Mouse (Mus musculus) cerebellum, adult 9-11 months (tissue): ENCODE measurements around the gene Ube2m.

Experiments
- DNase-seq: peaks from one replicate; pipeline ENCODE4 v3.0.0; 2022

Gene Ube2m

DNA sequence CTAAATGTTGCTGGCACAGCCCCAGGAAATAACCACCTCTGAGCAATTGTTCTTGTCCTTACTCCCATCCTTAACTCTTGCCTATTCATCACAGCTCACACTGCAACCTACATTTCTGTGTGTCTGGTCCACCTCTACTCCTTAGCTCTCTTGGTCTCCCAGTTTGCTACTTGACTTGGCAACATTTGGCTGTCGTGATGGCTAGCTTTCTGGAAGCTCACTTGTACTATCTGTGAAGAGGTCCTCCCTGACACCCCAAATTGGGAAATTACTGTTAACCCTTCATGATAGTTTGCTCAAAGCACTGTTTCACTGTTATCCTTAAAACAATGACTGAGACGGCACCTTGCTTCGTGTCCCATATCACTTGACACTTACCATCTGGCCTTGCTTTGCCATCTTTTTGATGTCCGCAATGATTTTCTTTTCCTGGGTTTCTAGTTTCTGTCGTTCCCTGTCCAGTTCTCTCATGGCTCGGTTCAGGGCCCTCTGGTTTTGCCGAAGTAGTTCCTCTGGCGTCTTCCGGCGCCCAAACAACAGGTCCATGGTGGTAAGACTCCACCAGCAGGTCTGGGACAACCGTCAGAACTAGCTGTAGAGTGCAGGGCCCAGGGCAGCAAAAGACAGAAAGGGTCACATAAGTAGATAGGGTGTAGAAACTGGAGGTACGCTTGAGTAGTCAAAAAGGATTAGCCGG is 4.5 kb downstream of the Ube2m start:
- DNase-seq = no peak

DNA sequence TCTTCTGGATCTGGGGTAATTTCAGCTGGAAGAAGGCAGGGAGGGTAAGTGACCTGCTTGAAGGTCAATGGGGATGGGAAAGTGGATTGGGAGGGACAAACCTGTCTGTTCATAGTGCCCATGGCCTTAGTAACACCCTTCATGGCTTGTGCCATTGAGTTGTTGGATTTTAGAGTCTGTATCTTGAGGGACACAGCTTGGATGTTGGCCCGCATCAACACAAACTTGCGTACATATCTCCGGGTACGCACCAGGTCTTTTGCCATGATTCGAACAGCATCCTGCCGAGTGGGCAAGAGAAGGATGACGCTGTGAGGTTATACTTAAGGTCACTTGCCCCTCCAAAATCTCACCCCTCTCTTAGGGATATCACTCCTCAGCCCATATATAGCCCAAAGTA is 5.5 kb downstream of the Ube2m start:
- DNase-seq = no peak

DNA sequence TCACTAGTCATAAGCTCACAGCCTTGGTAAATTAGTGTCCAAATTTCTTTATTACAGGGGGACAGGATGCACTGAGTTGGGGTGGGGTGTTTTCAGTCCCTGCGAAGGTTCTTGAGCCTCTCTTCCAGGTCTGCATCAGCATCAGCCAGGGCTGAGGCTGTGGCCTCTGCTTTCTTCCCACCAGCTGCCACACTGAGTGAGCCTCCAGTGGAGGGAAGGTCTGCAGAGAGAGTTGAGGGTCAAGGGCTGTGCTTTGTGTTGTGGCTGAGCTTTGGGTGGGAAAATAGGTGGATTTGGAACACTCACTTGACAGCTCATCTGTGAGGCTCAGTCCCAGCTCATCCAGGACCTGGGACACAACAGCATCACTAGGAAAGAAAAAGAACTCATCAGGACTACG is 6.1 kb downstream of the Ube2m start:
- DNase-seq = no peak

DNA sequence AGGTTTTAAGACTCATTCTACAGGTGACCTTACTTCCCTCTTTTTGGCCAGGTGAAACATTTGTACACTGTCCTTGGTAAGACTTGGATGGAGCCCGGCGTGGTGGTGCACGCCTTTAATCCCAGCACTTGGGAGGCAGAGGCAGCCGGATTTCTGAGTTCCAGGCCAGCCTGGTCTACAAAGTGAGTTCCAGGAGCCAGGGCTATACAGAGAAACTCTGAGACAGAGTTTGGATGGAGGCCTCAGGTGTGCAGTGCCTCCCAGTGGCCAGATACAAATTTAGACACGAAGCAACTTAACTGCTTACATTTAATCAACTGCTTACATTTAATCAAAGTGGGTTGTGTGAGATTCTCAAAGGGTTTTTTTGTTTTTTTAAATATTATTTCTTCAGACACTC is 7.0 kb downstream of the Ube2m start:
- DNase-seq = no peak

DNA sequence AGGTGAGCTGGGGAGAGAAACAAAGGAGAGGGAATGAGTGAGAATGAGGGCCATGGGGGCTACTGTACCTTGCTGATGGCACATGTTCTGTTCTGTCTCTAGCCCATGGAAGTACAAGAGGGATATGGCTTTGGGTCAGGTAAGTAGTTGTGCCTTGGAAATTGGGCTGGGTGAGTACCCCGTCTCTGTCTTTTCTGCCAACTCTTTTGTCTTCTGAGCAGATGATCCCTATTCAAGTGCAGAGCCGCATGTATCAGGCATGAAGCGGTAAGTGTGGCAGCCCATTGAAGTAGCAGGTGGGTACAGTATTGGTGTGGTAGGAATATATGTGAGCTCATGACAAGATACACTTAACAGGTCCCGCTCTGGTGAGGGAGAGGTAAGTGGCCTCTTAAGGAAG is 9.1 kb downstream of the Ube2m start:
- no peak for DNase-seq

DNA sequence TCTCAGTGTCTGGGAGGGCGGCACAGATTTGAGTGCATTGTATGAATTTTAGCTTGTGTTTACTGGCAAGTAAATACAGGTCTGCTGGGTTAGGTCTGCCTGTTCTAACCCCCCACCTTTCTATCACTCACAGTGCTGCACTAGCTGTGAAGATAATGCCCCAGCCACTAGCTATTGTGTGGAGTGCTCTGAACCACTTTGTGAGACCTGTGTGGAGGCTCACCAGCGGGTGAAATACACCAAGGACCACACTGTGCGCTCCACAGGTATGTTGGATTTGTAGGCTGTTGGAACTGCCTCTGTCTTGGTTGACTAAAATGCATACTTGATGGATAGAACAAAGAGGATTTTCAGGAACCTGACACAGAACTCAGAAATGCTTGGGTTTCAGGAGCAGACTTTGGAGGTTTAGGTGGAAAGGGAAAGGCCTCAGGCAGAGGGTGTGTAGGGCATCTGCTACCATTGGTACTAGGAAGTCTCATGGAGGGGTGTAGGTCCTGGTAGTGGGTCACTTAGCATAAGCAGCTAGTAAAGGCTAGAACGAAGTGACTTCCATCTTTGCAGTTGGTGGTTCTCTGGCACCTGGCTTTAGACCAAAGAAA is 12.5 kb downstream of the Ube2m start:
- DNase-seq = peak; percentile 43

DNA sequence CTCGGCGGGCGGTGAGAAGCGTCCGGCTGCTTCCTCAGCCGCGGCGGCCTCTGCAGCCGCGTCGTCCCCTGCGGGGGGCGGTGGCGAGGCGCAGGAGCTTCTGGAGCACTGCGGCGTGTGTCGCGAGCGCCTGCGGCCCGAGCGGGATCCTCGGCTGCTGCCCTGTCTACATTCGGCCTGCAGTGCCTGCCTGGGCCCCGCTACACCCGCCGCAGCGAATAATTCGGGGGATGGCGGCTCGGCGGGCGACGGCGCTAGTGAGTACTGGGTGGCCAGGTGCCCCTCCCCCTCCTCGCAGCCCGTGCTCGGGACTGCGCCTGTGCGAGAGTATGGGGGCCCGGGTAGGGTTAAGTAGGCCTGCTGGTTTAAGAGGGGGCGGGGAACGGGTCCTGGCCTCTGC is 13.3 kb downstream of the Ube2m start:
- DNase-seq = peak; percentile 90

DNA sequence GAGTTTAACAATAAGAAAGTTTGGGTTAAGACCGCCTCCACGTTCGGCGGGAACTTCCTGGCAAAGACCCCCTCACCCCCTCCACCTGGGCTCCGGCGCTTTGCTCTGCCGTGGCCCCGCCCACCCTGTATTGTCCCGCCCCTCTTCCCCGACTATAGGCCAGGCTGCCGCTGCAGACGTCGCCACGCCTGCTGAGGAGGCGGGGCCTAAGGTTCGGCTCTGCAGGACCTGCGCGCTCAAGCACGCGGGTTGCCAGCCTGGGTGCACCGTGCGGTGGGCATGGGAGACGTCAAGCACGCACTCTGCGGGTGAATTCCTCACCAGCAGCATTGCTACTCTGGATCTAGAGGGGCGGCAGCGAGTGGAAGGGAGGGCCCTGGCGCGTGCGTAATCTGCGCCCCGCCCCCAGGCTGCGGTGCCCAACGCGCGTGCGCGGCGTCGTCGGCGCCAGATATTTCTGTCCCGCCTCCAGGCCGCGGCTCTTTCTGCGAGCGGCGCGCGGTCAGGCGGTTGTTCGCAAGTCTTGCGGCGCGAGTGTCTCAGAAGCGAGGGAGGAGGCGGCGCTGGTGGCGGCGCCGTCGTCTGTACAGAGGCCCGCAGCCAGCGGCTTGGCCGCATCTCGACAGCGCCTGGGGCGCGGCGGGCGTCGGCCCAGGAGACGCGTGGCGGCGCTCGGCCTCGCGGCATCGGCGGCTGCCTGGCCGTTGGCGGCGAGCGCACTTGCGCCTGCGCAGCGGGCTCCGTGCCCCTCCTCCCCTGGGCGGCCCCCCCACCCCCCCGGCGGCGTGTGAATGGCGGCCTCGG is 13.9 kb downstream of the Ube2m start:
- DNase-seq = peak; percentile 96

DNA sequence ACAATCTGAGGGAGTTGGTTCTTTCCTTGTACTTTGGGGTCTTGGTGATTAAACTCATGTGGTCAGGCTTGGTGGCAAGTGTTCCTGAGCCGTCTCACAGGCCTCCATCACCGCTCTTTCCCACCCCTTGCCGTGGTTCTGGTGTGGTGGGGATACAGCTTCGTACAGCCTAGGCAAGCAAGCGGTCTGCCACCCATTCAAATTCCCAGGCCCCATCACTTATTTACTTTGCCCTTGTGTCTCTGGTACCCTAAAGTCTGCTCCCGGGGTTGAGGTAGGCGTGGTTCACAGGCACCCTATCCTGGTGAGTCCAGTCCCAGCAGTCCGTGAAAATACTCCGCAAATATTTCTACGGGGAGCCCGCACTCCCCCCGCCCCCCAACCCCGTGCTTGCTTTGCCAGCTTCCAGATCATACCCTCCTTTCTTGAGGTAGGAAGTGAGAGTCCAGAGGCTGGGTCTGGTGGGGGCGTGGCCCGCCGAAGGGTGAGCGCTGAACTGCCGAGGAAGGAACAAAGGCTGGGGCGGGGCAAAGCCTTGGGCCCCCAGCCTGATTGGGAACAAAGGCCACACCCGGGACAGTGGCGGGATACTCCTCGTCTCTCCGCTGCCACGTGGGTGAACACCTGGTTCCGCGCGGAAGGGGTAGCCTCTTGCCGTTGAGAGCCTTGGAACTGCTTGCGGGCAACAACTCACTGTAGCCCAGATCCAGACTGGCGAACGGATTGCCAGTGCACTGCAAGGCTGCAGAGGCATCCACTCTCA is 15.1 kb downstream of the Ube2m start:
- peak; percentile 82 for DNase-seq

DNA sequence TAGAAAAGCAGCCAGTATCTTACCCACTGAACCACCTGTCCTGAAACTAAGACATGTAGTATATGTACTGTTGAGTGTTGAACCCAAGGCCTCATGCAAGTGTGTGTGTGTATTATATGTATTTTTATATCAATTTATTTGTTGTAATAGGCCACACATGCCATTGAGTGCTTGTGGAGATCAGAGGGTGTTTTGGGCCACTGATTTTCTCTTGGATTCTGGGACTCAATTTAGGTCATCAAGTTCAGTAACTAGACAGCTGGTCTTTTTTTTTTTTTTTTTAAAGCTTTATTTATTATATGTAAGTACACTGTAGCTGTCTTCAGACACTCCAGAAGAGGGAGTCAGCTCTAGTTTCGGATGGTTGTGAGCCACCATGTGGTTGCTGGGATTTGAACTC is 22.9 kb downstream of the Ube2m start:
- DNase-seq = no peak

DNA sequence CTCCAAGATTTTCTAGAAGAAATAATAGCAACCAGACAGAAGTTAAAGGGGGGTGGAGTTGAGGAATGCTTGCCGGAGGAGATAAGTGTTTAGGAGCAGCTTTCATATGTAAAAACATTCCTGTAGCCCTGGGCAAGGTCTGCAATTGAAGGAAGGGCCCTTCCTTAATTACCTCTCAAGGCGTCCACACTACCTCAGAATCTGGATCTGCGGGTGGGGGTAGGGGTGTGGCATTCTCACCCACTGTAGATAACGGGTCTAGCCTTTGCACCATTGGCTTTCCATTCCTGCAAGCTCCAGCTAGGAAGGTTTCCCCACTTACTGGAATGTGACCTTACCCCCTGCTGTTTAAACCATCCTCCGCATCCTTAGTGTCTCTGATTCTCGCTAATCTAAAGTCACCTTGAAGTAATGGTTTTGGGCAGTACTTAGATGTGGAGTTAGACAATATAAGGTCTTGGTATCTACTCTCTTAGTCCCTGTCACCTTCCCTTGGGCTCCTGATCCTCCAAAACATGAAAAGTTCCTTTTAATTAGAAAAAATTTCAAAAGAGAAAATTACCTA is 23.7 kb downstream of the Ube2m start:
- no peak for DNase-seq

DNA sequence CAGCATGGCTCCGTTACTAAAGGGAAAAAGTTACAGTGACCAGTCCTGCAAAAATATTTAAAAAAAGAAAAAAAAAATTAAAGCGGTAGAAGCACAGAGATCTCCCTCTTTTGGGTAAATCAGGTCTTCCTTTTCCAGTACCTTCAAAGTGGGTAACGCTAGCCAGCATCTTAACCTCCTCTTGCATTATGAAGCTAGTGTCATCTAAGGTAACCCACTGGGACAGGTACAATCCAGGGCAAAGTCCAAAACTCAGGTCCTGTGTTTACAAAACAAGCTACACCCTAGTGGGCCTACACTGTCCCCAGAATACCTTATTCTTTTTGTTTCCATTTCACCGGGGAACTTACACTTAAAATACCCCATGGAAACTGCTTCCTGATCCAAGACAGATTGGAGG is 24.4 kb downstream of the Ube2m start:
- no peak for DNase-seq

DNA sequence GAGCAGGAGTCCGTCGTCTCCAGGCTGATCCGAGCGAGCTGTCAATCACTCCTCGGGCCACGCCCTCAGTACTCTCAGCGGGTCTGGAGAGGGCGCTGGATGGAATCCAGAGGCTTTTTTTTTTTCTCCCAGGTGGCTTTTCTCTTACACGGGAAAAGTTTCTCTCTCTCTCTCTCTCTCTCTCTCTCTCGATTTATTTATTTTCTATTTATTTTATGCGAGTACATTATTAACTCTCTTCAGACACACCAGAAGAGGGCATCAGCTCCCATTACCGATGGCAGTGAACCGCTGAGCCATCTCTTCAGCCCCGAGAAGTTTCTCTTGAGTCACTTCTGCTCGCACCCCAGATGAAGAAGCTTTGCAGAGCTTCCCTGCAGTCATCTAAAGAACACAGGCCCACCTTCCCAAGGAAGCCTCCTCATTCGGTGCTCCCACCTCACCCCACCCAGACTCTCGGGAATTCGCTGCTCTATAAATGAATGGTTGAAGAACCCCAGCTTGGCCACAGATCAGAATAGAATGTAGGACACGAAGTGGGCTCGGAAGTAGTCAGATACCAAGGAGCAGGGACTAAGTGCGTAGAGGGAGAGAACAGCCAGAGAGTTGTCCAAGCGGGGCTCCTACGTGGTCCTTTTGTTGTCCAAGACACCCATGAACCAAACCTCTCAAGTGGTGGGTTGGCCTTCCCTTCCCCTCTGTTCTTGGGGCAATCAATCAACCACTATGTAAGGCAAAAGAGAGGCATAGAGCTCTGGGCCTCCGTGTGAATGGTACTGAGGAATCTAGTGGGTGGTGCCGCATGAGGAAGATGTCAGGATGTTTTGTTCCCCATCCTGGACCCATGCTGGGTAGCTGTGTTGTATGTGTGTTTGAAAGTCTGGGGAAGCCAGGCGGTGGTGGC is 27.8 kb downstream of the Ube2m start, which contains the start of gene Zbtb45:
Gene Zbtb45 (minus strand): TSS at position 30 of the 904 bp plus-strand sequence.
- DNase-seq = peak; percentile 52

DNA sequence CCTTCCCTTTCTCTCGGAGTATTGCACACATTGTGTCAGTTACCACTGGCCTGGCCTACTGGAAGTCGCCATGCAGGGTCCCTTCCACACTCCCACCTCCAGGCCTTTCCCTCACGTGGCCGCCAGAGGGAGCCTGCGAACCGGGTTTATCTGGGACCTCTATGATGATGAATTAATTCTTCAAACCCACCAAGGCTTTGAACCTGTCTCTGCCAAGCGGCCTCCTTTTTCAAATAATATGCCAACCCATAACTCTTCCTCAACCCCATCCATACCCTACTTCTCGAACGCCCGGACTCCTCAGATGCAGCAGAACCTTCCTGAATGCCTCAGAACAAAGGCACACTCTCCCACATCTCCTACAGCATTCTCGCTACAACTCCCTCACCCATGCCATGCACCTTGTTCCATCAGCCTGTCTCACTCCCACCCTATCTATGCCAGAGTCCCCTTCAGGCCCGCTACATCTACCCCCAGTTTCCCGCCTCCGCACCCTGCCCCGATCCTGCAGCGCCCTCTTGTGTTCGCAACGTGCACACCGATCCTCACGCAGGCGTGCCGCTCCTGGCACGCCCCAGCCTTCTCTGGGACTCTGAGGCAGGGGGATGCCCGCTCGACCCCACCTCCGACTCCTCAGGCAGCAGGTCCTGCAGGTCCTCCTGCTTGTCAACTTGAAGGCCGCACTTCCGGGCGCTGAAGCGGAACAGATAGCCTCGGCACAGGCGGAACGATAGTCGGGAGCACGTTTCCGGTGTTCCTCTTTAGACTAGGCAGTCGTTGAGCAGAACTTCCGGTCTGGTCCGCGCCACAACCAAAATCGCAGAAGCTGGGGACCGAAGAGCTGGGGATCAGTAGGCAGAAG is 28.7 kb downstream of the Ube2m start:
- peak; percentile 95 for DNase-seq

DNA sequence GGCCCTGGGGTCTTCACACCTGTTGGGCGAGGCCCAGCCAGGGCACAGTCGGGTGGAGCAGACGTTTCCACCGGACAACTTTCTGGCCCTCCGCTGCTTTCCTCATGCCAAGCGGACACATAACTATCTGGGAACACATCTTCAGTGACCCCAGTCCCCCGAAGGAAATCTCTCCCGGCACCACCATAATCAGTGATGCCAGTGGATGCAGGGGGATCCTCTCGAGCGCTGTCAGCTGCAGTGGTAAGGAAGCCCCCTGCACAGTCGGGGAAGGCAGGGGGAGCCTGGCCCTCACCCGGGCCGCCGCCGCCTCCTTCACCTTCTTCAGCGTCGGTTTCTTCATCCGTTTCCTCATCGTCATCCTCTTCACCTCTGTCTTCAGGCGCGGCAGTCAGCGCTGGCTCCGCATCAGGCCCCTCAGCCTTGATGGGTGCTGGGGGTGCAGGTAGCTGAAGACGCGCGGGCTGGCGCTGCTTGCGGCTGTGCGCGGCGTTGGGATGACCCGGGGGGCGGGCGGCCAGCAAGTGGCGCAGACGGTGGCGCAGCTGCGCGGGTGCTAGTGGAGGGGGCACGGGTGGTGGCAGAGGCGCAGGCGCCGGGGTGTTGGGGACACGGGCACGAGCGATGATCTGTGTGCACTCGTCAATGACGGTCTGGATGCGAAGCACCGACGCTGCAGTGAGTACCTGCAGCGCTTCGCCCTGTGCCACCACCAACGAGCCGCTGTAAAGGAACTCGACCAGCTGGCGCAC is 30.6 kb downstream of the Ube2m start:
- peak; percentile 59 for DNase-seq

DNA sequence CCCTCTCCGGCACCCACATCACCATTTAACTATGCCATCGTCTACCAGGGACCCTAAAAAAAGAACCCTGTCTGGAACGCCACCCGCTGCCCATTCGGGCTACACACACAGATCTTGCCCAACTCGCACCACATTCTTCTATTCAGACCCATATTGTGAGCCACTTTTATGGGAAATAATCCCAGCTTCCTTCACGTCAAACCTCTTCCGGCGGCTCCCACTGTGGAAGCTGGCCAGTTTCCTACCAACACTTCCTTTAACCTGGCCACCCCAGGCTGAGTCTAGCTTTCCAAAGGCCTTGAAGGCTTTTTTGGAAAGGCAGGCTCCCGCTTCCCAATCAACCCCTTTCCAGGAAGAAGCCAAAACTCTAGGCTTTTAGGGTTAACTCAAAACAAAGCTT is 31.5 kb downstream of the Ube2m start:
- DNase-seq = no peak

DNA sequence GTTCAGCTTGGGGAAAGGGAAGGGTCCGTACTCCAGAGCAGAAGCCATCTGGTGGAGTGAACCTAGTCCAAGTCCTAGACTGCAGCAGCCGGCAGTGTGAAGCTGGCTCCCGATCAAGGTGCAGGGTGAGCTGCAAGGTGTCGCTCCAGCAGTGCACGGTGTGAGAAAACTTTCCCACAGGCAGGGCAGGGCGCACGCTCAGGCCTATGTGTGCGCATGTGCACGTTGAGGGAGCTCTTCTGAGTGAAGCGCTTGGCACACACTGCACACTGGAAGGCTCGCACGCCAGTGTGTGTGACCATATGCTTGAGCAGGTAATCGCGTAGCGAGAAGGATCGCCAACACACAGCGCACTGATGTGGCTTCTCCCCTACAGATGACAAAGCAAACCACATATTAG is 32.1 kb downstream of the Ube2m start:
- DNase-seq = peak; percentile 54

DNA sequence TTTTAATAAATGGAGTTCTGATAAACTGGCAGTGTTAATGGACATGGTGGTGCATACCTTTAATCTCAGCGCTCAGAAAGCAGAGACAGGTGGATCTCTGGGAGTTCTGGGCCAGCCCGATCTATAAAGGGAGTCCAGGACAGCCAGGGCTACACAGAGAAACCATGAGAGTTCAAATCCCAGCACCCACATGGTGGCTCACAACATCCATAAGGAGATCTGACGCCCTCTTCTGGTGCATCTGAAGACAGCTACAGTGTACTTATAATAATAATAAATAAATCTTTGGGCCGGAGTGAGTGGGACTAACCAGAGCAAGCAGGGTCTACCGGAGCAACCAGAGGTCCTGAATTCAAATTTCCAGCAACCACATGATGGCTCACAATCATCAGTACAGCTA is 34.7 kb downstream of the Ube2m start:
- DNase-seq = no peak

DNA sequence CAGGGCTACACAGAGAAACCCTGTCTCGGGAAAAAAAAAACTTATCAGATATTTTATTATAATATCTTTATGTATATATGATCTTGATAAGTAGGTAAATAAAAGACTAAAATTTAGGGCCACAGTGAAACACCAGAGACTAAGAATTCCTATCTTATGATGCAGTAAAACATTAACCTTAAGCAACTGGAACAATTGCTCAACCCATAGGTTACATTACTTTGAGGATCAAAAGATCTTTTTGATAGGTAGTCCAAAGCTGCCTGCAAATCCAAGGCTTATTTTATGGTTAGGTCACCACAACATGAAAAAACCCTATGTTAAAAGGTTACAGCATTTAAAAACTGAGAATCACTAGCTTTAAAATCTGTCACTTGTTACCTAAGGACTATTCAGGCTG is 36.5 kb downstream of the Ube2m start:
- DNase-seq = no peak

DNA sequence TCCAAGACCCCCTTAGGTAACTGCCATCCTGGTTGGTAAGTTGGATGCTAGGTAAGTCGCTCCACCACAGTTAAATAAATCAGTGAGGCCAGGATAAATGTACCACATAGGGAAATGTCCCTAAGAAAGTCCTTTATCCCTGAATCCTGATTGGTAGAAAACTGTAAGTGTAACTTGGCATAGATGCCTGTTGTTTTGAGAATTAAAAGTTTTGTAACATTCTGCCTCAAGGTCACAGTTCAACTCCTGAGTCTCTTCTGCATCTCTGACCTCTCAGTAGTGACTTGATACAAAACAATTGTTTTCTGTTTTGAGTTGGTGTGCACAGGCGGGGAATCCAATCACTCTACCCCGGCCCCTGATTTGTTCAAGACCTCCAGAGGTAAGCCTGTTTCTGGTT is 39.2 kb downstream of the Ube2m start, which contains the start of gene Trim28:
Gene Trim28 (plus strand): TSS at position 264 of the 400 bp plus-strand sequence.
- DNase-seq = no peak
